Mouse (Mus musculus): ENCODE measurements around the gene Fam160b1.
A peak's percentile ranks its signal among the peaks of the same experiment; 100 is the strongest.

The Fam160b1 gene

GRCm38 (mm10) chr19:57360341-57361130 lies at the start of gene Fam160b1:
Gene Fam160b1, plus strand, starts transcription at chr19:57360680.
- DNase-seq, result peak; percentile 96 to 97

DNA sequence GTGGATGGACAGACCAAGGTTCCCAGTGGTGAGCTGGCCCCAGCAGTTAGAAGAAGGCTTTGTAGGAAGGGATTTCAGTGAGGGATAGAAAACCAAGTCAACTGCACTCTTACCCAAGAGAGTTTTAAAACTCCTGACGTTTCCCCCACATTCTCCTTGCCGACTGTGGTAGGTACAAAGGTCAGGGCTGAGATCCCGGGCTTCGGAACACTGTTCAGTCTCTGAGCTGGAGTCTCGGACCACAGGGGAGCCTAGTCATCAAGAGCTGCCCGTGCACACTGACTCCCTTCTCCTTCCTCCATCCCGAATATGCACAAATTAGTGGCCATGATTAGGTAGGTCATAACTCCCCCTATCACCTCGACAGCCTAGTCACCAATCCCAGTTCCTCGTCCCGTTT lies 47.3 kb upstream of the Fam160b1 start:
- DNase-seq, result peak; percentile 74 to 78

- no peak for DNase-seq
These were observed 46.6 kb upstream of the Fam160b1 start for GRCm38 (mm10) chr19:57313891-57314345.

DNA sequence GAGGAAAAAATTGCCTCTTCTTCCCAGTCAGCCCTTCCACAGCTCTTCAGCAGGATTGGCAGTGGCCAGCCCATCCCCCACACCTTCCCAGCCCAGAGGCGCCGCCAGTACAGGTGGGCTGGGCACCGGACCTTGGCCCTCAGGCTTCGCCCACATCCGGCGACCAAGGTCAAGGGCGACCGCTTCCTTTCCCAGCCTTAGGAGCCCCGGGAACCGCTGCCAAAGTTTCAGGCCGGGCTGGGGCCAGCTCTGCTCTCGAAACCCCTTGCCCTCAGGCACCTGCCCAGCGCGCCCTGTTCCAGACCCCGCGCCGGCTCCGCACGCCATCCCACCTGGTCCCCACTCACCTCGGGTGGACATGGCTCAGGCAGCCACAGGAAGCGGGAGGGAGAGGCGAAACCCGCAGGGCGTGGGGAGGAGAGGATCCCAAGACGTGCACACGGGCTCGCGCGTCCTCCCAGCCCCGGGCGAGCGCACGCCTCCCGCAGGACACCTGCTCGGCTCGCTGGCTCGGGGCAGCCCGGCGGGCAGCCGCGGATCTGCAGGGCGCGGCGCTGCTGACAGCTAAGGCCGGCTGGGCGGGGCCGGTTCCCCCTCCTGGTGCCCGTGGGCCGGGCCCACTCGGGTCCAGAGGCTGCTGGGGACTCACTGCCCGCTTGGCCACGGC lies 46.0 kb upstream of the Fam160b1 start, which contains the start of gene Ablim1:
Gene Ablim1 (minus strand): TSS at position 574 of the 667 bp plus-strand sequence.
- DNase-seq, result peak; percentile 91 to 93

GRCm38 (mm10) chr19:57315013-57315565 lies 45.4 kb upstream of the Fam160b1 start:
- no peak for DNase-seq

- DNase-seq, result no peak
These were observed 43.9 kb upstream of the Fam160b1 start for GRCm38 (mm10) chr19:57316597-57316996.

- DNase-seq, result no peak
These were observed 39.7 kb upstream of the Fam160b1 start for GRCm38 (mm10) chr19:57320656-57321382.

DNA sequence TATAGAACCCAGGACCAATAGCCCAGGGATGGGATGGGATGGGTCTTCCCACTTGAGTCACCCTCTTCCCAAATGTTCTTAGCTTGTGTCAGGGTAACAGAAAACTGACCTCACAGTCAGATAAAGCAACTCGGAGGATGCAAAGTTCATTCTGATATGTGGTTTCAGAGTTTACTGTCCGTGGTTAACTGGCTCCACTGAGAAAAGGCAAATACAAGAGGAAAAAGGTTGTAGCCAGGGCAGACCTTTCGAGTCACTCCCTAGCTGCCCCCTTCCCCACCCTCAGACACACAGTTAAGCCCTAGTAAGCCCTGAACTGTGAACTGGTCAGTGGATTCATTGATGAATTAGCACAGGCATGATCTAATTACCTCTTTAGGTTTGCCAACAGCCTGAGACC lies 38.6 kb upstream of the Fam160b1 start:
- DNase-seq, result no peak

- no peak for DNase-seq
These were observed 38.0 kb upstream of the Fam160b1 start for GRCm38 (mm10) chr19:57322491-57322890.

- no peak for DNase-seq
These were observed 37.4 kb upstream of the Fam160b1 start for GRCm38 (mm10) chr19:57323087-57323486.

GRCm38 (mm10) chr19:57325748-57326300 lies 34.7 kb upstream of the Fam160b1 start:
- peak; percentile 70 to 90 for DNase-seq

- DNase-seq, result no peak
These were observed 32.8 kb upstream of the Fam160b1 start for GRCm38 (mm10) chr19:57327679-57328078.

- DNase-seq, result no peak
These were observed 32.2 kb upstream of the Fam160b1 start for GRCm38 (mm10) chr19:57328269-57328668.

GRCm38 (mm10) chr19:57328792-57329191 lies 31.7 kb upstream of the Fam160b1 start:
- DNase-seq, result peak; percentile 37 to 79

DNA sequence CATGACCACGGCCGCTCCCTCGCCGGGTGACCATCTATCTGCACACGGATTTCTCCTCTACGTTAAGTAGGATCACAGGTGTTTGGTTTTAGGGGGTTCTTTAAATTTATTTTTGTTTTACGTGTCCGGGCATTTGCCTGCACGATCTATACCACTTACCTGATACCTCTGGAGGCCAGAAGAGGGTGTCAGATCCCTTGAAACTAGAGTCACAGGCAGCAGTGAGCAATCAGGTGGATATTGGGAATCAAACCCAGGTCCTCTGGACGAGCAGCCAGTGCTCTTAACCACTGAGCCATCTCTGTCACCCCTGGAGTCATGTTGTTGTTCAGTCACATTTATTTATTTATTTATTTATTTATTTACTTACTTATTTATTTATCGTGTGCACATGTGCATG lies 30.2 kb upstream of the Fam160b1 start:
- DNase-seq, result no peak

DNA sequence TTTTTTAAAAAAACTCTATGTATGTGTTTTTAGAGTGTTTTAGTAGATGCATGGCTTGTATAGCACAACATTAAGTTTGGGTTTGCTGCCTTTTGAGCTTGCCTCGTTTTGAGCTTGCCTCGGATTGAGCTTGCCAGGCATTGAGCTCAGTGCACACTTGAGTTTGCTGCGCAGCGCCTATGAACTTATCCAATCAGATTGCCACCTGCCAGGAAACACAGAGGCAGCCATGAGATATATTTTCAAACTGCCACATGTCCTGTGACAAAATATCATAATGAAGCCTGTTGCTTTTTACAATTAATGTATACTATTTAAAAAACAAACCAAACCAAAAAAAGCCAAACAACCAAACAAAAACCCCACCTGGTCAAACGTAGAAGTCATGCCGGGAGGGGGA lies 29.2 kb upstream of the Fam160b1 start:
- DNase-seq, result no peak

DNA sequence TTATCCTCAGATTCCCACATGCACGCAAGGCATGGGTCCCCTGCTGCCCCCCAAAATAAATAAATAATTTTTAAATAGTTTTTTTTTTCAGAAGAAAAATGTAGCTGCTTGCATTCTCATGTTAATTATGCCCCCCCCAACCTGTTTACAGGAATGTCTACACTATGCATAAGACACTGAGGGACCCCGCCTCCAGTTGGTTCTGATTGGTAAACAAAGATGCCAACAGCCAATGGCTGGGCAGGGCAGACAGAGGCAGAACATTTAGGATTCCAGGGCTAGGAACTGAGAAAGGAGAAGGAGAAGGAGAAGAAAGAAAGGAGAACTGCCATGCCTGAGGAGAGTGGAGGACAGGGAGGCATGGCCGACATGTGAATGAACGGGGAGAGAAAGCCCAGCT lies 27.1 kb upstream of the Fam160b1 start:
- DNase-seq, result no peak

DNA sequence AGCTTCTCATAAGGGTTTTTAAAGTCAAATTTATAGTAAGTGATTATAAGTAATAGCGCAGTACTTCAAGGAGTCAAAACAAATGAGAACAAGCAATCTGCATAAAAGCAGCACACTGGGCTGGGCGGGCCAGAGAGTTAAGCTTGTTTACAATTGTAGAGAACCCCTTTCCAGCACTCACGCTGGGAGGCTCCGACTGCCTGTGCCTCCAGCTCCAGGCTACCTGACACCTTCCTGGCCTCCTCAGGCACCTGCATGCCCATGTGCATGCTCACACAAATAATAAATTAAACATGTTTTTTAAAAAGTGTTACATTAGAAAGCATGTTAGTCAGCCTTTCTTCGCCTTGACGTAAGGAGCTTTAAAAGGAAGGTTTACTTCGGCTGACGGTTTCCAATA lies 25.3 kb upstream of the Fam160b1 start:
- DNase-seq, result no peak

DNA sequence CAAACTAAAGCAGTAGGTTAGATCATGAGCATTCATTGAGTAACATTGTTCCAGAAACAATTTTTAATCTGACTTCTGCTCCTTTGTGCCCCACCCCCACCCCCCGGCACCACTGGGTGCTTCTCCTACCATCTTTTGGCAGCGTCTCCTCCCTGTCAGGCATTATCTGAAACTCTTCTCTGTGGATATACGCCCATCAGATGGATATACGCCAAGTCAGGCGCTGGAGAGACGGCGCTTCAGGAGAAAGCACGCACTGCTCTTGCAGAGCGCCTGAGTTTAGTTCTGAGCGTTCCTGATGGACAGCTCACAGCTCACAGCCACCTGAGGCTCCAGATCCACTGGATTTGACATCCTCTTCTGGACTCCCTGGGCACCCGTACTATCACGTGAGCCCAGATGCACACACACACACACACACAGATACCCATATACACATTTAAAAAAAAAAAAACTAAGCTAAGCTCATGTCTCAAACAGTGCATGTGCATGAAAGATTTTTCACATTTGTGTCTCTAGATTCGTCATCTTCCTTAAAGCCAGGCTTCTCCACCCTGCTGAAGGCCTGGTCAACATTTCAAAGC lies 21.1 kb upstream of the Fam160b1 start:
- no peak for DNase-seq

DNA sequence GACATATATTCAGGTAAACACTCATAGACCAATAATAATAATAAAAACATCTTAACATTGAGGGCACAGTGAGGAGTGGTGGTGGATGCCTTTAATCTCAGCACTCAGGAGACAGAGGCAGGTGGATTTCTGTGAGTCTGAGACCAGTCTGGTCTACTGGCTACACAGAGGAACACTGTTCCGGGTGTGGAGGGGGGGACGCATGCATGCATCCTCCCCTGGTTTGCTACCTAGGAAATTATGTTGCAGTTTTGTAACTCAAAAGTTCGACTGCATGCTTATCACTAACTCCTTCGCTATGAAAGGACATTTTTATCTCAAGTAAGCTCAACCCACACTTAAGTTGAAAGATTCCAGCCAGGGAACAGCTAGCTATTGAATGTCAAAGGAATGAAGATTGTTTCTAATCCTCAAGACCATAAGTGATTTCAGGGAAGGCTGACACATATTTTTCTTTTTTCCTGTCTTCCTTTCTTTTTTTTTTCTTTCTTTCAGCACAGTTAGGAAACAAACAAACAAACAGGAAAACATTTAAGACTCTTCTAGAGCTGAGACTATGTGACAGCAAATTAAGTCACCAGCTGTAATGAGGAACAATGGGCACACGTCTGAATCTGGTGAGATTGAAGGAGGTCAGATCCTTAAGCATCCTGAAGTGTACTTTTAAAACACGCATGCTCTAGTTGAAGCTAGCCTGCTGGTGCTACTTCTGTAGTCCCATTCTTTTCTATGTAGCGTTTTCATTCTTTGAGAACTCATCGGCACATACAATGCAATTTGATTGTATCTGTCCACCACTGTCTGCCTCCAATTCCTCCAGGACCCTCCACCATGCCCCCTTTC lies 19.4 kb upstream of the Fam160b1 start:
- no peak for DNase-seq

- DNase-seq, result no peak
These were observed 16.6 kb upstream of the Fam160b1 start for GRCm38 (mm10) chr19:57343860-57344259.
